Mouse (Mus musculus): ENCODE results near the gene Pax1.

Gene Pax1

GRCm38 (mm10) chr2:147372947-147373666 is 11.4 kb downstream of the Pax1 start:
- no peak for DNase-seq (ENCODE audit: low read depth, low spot score)

- DNase-seq (ENCODE audit: low read depth, low spot score) = no peak
Measured at GRCm38 (mm10) chr2:147373667-147374007, 11.9 kb downstream of the Pax1 start.

- no peak for DNase-seq (ENCODE audit: low read depth, low spot score)
Measured at GRCm38 (mm10) chr2:147374245-147374644, 12.5 kb downstream of the Pax1 start.

- no peak for DNase-seq (ENCODE audit: low read depth, low spot score)
Measured at GRCm38 (mm10) chr2:147375019-147375715, 13.4 kb downstream of the Pax1 start.

- DNase-seq (ENCODE audit: low read depth, low spot score) = no peak
Measured at GRCm38 (mm10) chr2:147378934-147379333, 17.2 kb downstream of the Pax1 start.

- DNase-seq (ENCODE audit: low read depth, low spot score) = no peak
Measured at GRCm38 (mm10) chr2:147383373-147383772, 21.6 kb downstream of the Pax1 start.

- no peak for DNase-seq (ENCODE audit: low read depth, low spot score)
Measured at GRCm38 (mm10) chr2:147386949-147387348, 25.2 kb downstream of the Pax1 start.

- no peak for DNase-seq (ENCODE audit: low read depth, low spot score)
Measured at GRCm38 (mm10) chr2:147409323-147409722, 47.6 kb downstream of the Pax1 start.

GRCm38 (mm10) chr2:147415037-147415436 is 53.3 kb downstream of the Pax1 start:
- no peak for DNase-seq (ENCODE audit: low read depth, low spot score)

GRCm38 (mm10) chr2:147424582-147425255 is 63.0 kb downstream of the Pax1 start:
- DNase-seq (ENCODE audit: low read depth, low spot score) = no peak

- DNase-seq (ENCODE audit: low read depth, low spot score) = no peak
Measured at GRCm38 (mm10) chr2:147429607-147430356, 68.1 kb downstream of the Pax1 start.

GRCm38 (mm10) chr2:147433120-147433519 is 71.4 kb downstream of the Pax1 start:
- DNase-seq (ENCODE audit: low read depth, low spot score) = peak; percentile 18

Data from WW6 (cell line).